ENCODE assay signal across 15 mouse cellular contexts in genomic region chr15:94689884-94690231, GRCm38 (mm10).
DNase-seq lines count a peak whose midpoint lies in the region; ATAC-seq and TF ChIP-seq lines count a peak whose summit lies in the region.
"Had no signal": no experiment of that assay in that cellular context is flagged by ENCODE, and none has a peak within 500 bp of the region (broad histone marks: within the 10 kb centered on the region; RNA-seq: fewer than 3 reads in every experiment).

No protein-coding gene starts in this region.

- H3K27ac ChIP-seq in cerebellum, adult 2 months (ENCODE audit: insufficient read depth, low read length) = no peak overlapping the region
- no peak overlapping the region for H3K27ac ChIP-seq in hindbrain, postnatal 0 days
- no peak overlapping the region for H3K27ac ChIP-seq in hindbrain, embryonic 10.5 days
- H3K27ac ChIP-seq: embryonic facial prominence, embryonic 15.5 days; neural tube, embryonic 15.5 days had no signal

- no peak overlapping the region for H3K9ac ChIP-seq in hindbrain, postnatal 0 days (replicated peaks; ENCODE audit: low read length)
- H3K9ac ChIP-seq: embryonic facial prominence, embryonic 15.5 days; neural tube, embryonic 15.5 days had no signal

- no peak for ATAC-seq in hindbrain, postnatal 0 days

- no peaks in the 10 kb centered on the region for H3K36me3 ChIP-seq in hindbrain, postnatal 0 days (ENCODE audit: insufficient read depth, low read length)
- H3K36me3 ChIP-seq in hindbrain, embryonic 10.5 days = no peaks in the 10 kb centered on the region
- H3K36me3 ChIP-seq: embryonic facial prominence, embryonic 15.5 days; neural tube, embryonic 15.5 days had no signal

- no peaks in the 10 kb centered on the region for H3K9me3 ChIP-seq in hindbrain, postnatal 0 days (ENCODE audit: low read length)
- no peaks in the 10 kb centered on the region for H3K9me3 ChIP-seq in hindbrain, embryonic 10.5 days
- H3K9me3 ChIP-seq: embryonic facial prominence, embryonic 15.5 days; neural tube, embryonic 15.5 days had no signal

- TF ChIP-seq POLR2A in cerebellum, adult 2 months (IDR thresholded peaks at IDR 0.05; ENCODE audit: borderline replicate concordance, insufficient read depth, low read length) = no peak

- 52% methylated on average over 6 of the region's 6 CpGs for WGBS in cerebellum, adult 2 months
- 63% methylated on average over 6 of the region's 6 CpGs for WGBS in hindbrain, postnatal 0 days
- WGBS in hindbrain, embryonic 10.5 days = 73% methylated on average over 6 of the region's 6 CpGs

- TF ChIP-seq CTCF in cerebellum, adult 2 months (IDR thresholded peaks at IDR 0.05; ENCODE audit: borderline replicate concordance, insufficient read depth, low read depth, low read length) = peak; percentile 7; the same call in 1 of the 2 replicates
- TF ChIP-seq CTCF in hindbrain, postnatal 0 days (IDR thresholded peaks at IDR 0.05; ENCODE audit: low read depth) = peak; percentile 68

- no peak for DNase-seq in cerebellum, adult 2 months
- no peak for DNase-seq in cerebellum, adult 9-11 months
- peak; percentile 55 for DNase-seq in hindbrain, postnatal 0 days (ENCODE audit: low spot score)
- DNase-seq in hindbrain, embryonic 10.5 days (ENCODE audit: low spot score) = no peak
- peak; percentile 5 for DNase-seq in 3T3-L1 (ENCODE audit: low read depth, low spot score)
- peak; percentile 51 for DNase-seq in ZHBTc4 (ENCODE audit: low read depth, low spot score)
- DNase-seq in kidney, adult 8-10 months = no peak
- DNase-seq in left cerebral cortex, adult 8-10 months (ENCODE audit: low spot score in 2 of 2) = no peak
- DNase-seq: adrenal gland, postnatal 10 days; B cell, adult 2 months; cerebellum, adult 18-20 months; kidney, postnatal 25 days; thymus, adult 18-20 months had no signal

- H3K4me2 ChIP-seq in hindbrain, postnatal 0 days (ENCODE audit: low read depth, low read length) = no peak overlapping the region
- H3K4me2 ChIP-seq: embryonic facial prominence, embryonic 15.5 days; neural tube, embryonic 15.5 days had no signal

- H3K27me3 ChIP-seq in cerebellum, adult 2 months (ENCODE audit: control insufficient read depth, insufficient read depth, low read length) = no peaks in the 10 kb centered on the region
- H3K27me3 ChIP-seq in hindbrain, postnatal 0 days (ENCODE audit: insufficient read depth, low read length) = no peaks in the 10 kb centered on the region
- no peaks in the 10 kb centered on the region for H3K27me3 ChIP-seq in hindbrain, embryonic 10.5 days (ENCODE audit: insufficient read depth, poor library complexity, severe bottlenecking)
- H3K27me3 ChIP-seq: embryonic facial prominence, embryonic 15.5 days; neural tube, embryonic 15.5 days had no signal

- no peaks in the 10 kb centered on the region for H3K4me1 ChIP-seq in cerebellum, adult 2 months (ENCODE audit: control insufficient read depth, insufficient read depth, low read length)
- no peaks in the 10 kb centered on the region for H3K4me1 ChIP-seq in hindbrain, postnatal 0 days (ENCODE audit: insufficient read depth, low read length)
- H3K4me1 ChIP-seq in hindbrain, embryonic 10.5 days (replicated peaks) = no peaks in the 10 kb centered on the region
- H3K4me1 ChIP-seq: embryonic facial prominence, embryonic 15.5 days; neural tube, embryonic 15.5 days had no signal

- no peak overlapping the region for H3K4me3 ChIP-seq in cerebellum, adult 2 months (replicated peaks; ENCODE audit: insufficient read depth, low read depth, low read length)
- no peak overlapping the region for H3K4me3 ChIP-seq in hindbrain, postnatal 0 days (ENCODE audit: low read length)
- no peak overlapping the region for H3K4me3 ChIP-seq in hindbrain, embryonic 10.5 days
- H3K4me3 ChIP-seq: embryonic facial prominence, embryonic 15.5 days; neural tube, embryonic 15.5 days had no signal

Comparison
In these comparisons a context has a peak if more than half of its experiments do, and no peak if none do; other contexts are left out.
1. DNase-seq: peak in hindbrain, postnatal 0 days (single experiment), 3T3-L1 (single experiment) and ZHBTc4 (single experiment); none in cerebellum, adult 2 months (0 of 2), cerebellum, adult 9-11 months (single experiment), hindbrain, embryonic 10.5 days (single experiment), kidney, adult 8-10 months (0 of 2) and left cerebral cortex, adult 8-10 months (0 of 2).